Mouse (Mus musculus) liver, embryonic 14.5 days (tissue): ENCODE measurements around the gene Cfap97d2.

Source experiments
- CTCF ChIP-seq: IDR thresholded peaks from 2 replicates; pipeline ENCODE4 v1.5.1; 2016; ENCODE audit warnings: antibody characterized with exemption, low read depth, control low read depth
- EP300 ChIP-seq: IDR thresholded peaks from 2 replicates; pipeline ENCODE4 v1.6.1; 2016; ENCODE audit warnings: antibody characterized with exemption, low read depth

DNA sequence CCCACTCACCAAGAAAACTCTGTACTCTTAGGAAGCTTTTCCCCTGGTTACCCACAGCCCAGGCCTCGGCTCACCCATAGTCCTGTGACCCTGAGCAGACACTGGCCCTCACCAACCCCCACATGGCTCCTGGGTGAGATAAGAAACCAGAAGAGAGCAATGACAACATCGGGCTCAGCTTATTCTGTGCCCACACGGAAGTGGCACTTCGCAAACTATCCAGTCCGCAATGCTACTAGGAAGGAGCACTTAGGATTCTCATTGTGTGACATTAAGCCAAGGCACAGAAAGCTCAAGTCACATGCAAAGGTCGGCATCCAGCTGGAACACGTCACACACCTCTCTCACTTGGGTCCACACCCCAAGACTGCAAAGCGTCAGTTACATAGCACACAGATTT, 39.7 kb upstream of the Cfap97d2 start:
- no peak for TF ChIP-seq CTCF
- TF ChIP-seq EP300 = no peak
